Mouse (Mus musculus) stomach, postnatal 0 days (tissue): ENCODE measurements around the gene Adh1. TPM values are rescaled to one million over a fixed set of nuclear protein-coding genes. Genes with fewer than 3 reads are reported as not detected.
A peak's percentile ranks its signal among the peaks of the same experiment; 100 is the strongest.

Experiments
- ATAC-seq: fragments of 200-750 bp; cut with Nextera tagmentation; 2 replicates; pipeline ENCODE4 v1.8.0; 2017; ENCODE audit not compliant: low FRiP score, low TSS enrichment
- DNase-seq: peaks from one replicate; pipeline ENCODE4 v3.0.0-alpha.2; 2016; ENCODE audit warnings: low spot score
- H3K27ac ChIP-seq: fragments of 300-500 bp; sonication (generic); replicated peaks from 2 replicates; pipeline ENCODE4 v1.5.1; 2014; ENCODE audit warnings: mild to moderate bottlenecking, control low read depth
- H3K27me3 ChIP-seq: fragments of 300-500 bp; sonication (generic); 2 replicates; pipeline ENCODE4 v1.6.1; 2014; ENCODE audit warnings: low read length; ENCODE audit not compliant: control insufficient read depth, insufficient read depth
- H3K36me3 ChIP-seq: fragments of 300-500 bp; sonication (generic); 2 replicates; pipeline ENCODE4 v1.6.1; 2014; ENCODE audit warnings: low read length, mixed read lengths; ENCODE audit not compliant: control insufficient read depth, insufficient read depth
- H3K4me1 ChIP-seq: fragments of 300-500 bp; sonication (generic); replicated peaks from 2 replicates; pipeline ENCODE4 v1.6.1; 2014; ENCODE audit warnings: antibody characterized with exemption; ENCODE audit not compliant: control insufficient read depth, insufficient read depth
- H3K4me2 ChIP-seq: fragments of 300-500 bp; sonication (generic); replicated peaks from 2 replicates; pipeline ENCODE4 v1.6.1; 2014; ENCODE audit warnings: low read depth, mild to moderate bottlenecking, control low read depth, moderate library complexity
- H3K4me3 ChIP-seq: fragments of 300-500 bp; sonication (generic); 2 replicates; pipeline ENCODE4 v1.5.1; 2014; ENCODE audit warnings: low read depth, low read length, control low read depth
- H3K9ac ChIP-seq: fragments of 300-500 bp; sonication (generic); 2 replicates; pipeline ENCODE4 v1.6.1; 2014; ENCODE audit warnings: mild to moderate bottlenecking, low read length, control low read depth, mixed read lengths
- H3K9me3 ChIP-seq: fragments of 300-500 bp; sonication (generic); 2 replicates; pipeline ENCODE4 v1.6.1; 2016; ENCODE audit warnings: low read length; ENCODE audit not compliant: control insufficient read depth
- CTCF ChIP-seq: IDR thresholded peaks from 2 replicates; pipeline ENCODE4 v1.5.1; 2016; ENCODE audit warnings: antibody characterized with exemption, low read depth, mild to moderate bottlenecking, moderate library complexity
- EP300 ChIP-seq: optimal IDR thresholded peaks from 2 replicates; pipeline ENCODE3; 2016; ENCODE audit warnings: antibody characterized with exemption
- WGBS: fragments of 180-500 bp; shearing (Covaris S2); extraction: QIAGEN DNeasy Blood & Tissue Kit; methylation state at CpG from one replicate; pipeline ENCODE4 v1.1.7; 2014; 5-methylcytosine and 5-hydroxymethylcytosine counted together
- polyA plus RNA-seq: library from polyadenylated mRNA; unstranded; fragments of >200 nt; fragmentation: Nextera tagmentation; extraction: Ambion mirVana; gene quantifications from 2 replicates; pipeline ENCODE4 v1.2.1, GENCODE M21; 2015

The Adh1 gene
- polyA plus RNA-seq, 1 experiment from 2014 or later = 134 TPM

DNA sequence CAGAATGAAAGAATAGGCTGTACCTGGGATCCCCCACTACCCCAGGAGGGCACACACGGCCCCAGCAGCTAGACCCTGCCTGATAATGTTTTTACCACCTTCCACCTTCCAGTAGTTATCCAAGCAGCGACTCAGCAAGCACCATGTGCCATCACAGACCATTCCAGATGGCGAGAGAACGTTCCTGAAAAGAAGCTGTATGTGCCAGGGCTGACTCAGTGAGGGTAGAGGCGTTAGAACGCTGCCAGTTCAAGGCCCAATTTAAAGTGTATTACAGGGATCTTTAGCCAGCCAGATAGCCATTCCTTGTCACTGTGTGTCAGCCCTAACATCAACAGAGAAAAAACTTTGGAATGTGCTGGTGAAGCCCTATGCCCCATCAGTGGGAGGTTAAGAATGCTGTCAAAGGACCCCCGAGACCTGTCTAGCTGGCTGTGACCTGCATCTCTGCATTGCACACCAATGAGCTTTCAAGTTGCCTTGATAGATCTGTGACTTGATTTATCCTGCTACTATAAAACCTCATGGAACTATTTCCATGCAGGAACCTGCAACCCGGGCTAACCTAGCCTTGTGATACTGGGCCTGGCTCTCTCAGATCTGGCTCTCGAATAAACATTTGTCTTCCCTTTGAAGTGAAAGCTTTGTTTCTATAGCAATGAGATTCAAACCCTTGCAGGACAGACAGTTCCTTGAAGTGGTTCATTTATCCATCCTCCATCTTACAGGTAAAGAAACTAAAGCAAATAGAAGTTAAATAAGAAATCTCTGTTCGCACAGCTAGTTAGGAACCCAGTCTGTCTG, 44.9 kb downstream of the Adh1 start:
- Histone ChIP-seq H3K27ac (peak overlapping the region; percentile 13; the same call in 1 of the 2 replicates), H3K27me3 (no peaks in the 10 kb centered on the region), H3K9ac (no peak overlapping the region), H3K9me3 (no peaks in the 10 kb centered on the region), H3K4me3 (no peak overlapping the region), H3K4me2 (no peak overlapping the region), H3K36me3 (no peaks in the 10 kb centered on the region), H3K4me1 (no peaks in the 10 kb centered on the region)
- no peak for TF ChIP-seq EP300
- WGBS = 47% methylated on average over 10 of the region's 10 CpGs
- no peak for ATAC-seq
- DNase-seq = peak; percentile 29

DNA sequence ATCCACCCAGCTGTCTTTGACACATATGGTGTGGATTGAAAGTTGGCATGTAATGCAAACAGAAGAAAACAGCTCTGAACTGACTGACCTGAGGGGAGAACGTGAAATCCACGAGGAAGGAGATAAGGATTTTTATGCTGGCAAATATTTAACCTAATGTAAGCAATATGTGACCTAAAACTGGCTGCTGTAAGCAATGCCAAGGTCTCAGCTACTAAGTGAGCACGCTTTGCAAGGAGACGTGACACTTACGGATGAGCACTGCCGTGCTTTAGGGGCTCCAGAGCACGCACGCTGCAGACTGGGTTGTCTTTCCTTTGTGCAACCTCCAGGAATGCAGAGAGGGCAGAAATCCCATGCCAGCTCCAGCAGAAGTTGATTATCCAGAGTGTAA, 45.5 kb downstream of the Adh1 start:
- Histone ChIP-seq H3K4me2 (peak overlapping the region; percentile 25; the same call in 1 of the 2 replicates), H3K4me1 (no peaks in the 10 kb centered on the region), H3K36me3 (no peaks in the 10 kb centered on the region), H3K9me3 (no peaks in the 10 kb centered on the region), H3K27me3 (no peaks in the 10 kb centered on the region), H3K9ac (no peak overlapping the region), H3K4me3 (no peak overlapping the region), H3K27ac (no peak overlapping the region)
- peak; percentile 27 for DNase-seq
- peak; percentile 43 for ATAC-seq
- WGBS = 9% methylated on average over 8 of the region's 8 CpGs
- TF ChIP-seq CTCF = no peak
- TF ChIP-seq EP300 = no peak

DNA sequence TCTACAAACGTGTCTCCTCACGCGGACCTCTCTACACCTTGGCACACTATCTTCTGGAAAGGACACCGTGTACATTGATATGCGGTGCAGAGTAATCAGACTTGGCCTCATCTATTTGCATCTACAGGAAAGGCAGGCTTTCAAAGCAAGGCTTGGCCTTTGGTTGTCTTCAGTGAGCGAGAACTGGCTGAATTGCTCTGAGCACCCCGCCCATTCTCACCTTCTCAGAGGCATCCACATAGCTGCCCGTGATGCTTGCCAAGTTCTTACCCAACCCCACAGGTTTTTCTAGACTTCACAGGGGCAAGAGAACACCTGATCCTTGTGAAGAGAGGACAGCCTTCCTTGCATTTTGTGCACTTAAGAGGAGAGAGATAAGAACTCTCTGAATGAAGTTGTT, 49.1 kb downstream of the Adh1 start:
- peak overlapping the region; percentile 19 for H3K27ac ChIP-seq
- H3K4me1 ChIP-seq = no peaks in the 10 kb centered on the region

DNA sequence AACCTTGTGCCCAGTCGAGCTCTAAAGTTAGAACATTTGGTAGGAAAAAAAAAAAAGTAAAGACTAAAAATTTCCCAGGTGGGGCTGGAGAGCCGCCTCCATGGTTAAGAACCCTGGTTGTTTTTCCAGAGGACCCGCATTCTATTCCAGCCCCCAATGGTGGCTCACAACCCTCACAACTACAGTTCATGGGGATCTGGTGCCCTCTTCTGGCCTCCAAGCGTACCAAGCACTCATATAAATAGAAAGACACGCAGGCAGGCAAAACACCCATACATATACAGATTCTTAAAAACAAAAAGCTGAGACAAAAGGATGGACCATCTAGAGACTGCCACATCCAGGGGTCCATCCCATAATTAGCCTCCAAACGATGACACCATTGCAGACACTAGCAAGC, 50.2 kb downstream of the Adh1 start:
- peak overlapping the region; percentile 19; the same call in 1 of the 2 replicates for H3K27ac ChIP-seq
- ATAC-seq = no peak
- 87% methylated on average over 6 of the region's 6 CpGs for WGBS

More for the DNA sequence above, 49.1 kb downstream of the Adh1 start:
- no peaks in the 10 kb centered on the region for H3K9me3 ChIP-seq
- ATAC-seq (peak; percentile 61; the same call in 1 of the 2 replicates), DNase-seq (peak; percentile 45)
- WGBS = 64% methylated on average over 8 of the region's 8 CpGs
- H3K4me3 ChIP-seq = no peak overlapping the region
- H3K36me3 ChIP-seq = no peaks in the 10 kb centered on the region
- H3K4me2 ChIP-seq = no peak overlapping the region
- no peaks in the 10 kb centered on the region for H3K27me3 ChIP-seq
- H3K9ac ChIP-seq = no peak overlapping the region
- TF ChIP-seq CTCF (no peak), EP300 (peak; percentile 68)

DNA sequence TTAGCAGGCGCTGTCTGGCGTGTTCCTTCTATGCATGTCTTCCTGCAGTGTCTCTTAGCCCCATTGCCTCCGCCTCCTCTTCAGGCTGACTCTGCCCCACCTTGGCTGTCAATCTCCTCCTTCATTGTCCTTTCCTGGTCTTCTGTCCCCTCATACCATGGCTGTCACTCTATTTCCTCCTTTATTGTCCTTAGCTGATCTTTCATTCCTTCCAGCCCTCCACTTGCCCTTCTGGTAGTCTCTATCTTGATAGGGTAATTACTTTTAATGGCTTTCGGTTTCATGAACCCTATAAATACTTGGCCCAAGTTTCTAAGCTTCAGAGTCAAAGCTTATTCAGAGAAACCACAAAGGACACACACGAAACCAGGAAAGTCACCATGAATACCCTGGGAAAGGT, 52.2 kb downstream of the Adh1 start, which contains the start of gene Adh6a:
TSS of gene Adh6a (plus strand) at position 322 of the 400 bp plus-strand sequence.
- Histone ChIP-seq H3K27me3 (no peaks in the 10 kb centered on the region), H3K9me3 (no peaks in the 10 kb centered on the region)

More for the DNA sequence above, 50.2 kb downstream of the Adh1 start:
- H3K9me3 ChIP-seq = no peaks in the 10 kb centered on the region
- no peak overlapping the region for H3K9ac ChIP-seq
- H3K4me3 ChIP-seq = no peak overlapping the region
- H3K4me2 ChIP-seq = no peak overlapping the region
- H3K4me1 ChIP-seq = no peaks in the 10 kb centered on the region
- no peaks in the 10 kb centered on the region for H3K36me3 ChIP-seq
- DNase-seq = no peak
- H3K27me3 ChIP-seq = no peaks in the 10 kb centered on the region
- TF ChIP-seq CTCF (peak; percentile 65), EP300 (no peak)

DNA sequence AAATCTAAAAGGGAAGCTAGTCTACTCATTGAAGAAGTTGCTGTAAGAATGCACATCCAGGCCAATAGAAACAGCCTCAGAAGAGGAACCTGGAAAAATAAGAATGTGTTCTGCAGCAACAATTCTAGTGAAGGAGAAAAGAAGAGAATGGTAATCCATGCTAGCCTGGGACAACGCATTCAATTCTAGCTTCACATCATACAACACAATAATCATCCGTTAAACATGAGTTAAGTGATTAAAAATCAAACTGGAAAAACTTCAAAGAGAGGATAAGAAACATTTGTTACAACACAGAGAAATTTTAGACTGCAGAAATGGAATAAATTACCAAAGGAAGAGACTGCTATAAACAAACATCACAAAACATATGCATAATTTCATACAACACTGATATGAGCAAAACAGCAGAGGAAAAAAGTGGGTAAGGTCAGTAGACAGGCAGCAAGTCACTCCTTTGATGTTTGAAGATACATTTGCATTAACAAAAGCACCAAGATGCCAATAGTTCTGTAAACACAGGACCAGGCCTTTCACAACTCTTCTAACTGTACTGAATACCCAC, 56.2 kb downstream of the Adh1 start:
- no peak overlapping the region for H3K27ac ChIP-seq
- H3K4me3 ChIP-seq = no peak overlapping the region
- H3K4me1 ChIP-seq = no peaks in the 10 kb centered on the region
- no peaks in the 10 kb centered on the region for H3K36me3 ChIP-seq
- no peak overlapping the region for H3K9ac ChIP-seq
- H3K27me3 ChIP-seq = no peaks in the 10 kb centered on the region
- H3K9me3 ChIP-seq = no peaks in the 10 kb centered on the region
- ATAC-seq = no peak
- no peak overlapping the region for H3K4me2 ChIP-seq
- 66% methylated on average over 2 of the region's 2 CpGs for WGBS
- no peak for DNase-seq
- TF ChIP-seq CTCF (no peak), EP300 (no peak)

More for the DNA sequence above, 52.2 kb downstream of the Adh1 start, which contains the start of gene Adh6a:
- TF ChIP-seq EP300 = no peak
- TF ChIP-seq CTCF = no peak
- Histone ChIP-seq H3K36me3 (no peaks in the 10 kb centered on the region), H3K4me1 (no peaks in the 10 kb centered on the region), H3K4me2 (no peak within 1 kb of the TSS), H3K4me3 (no peak within 1 kb of the TSS), H3K27ac (no peak within 1 kb of the TSS), H3K9ac (no peak within 1 kb of the TSS)
- WGBS = 86% methylated on average over 5 of the region's 5 CpGs
- ATAC-seq = no peak
- DNase-seq = no peak
